Mouse (Mus musculus) frontal cortex, adult 2 months (tissue): Measurements from ENCODE around the gene Numbl. TPM values are rescaled to one million over a fixed set of nuclear protein-coding genes. Genes with fewer than 3 reads are reported as not detected.

ENCODE experiments used
- DNase-seq, 2 experiments: peaks; one replicate each; pipeline ENCODE4 v3.0.0; 2022; ENCODE audit warnings: low spot score in 1 of 2; ENCODE audit errors: extremely low spot score in 1 of 2
- polyA plus RNA-seq: library from polyadenylated mRNA; depleted of rRNA; stranded (reverse); fragments of >200 nt; gene quantifications from 2 replicates; pipeline ENCODE4 v1.2.3, GENCODE M21; 2012

Numbl gene
- polyA plus RNA-seq, 1 experiment = 95.1 TPM

GRCm38 (mm10) chr7:27290555-27290954, 32.3 kb downstream of the Numbl start:
- DNase-seq = no peak

GRCm38 (mm10) chr7:27291795-27292466, 33.7 kb downstream of the Numbl start:
- DNase-seq = peak in 1 of 2 experiments; percentile 60

GRCm38 (mm10) chr7:27295956-27296355, 37.7 kb downstream of the Numbl start:
- DNase-seq = no peak

- DNase-seq = no peak
Observed at GRCm38 (mm10) chr7:27296518-27296917, 38.3 kb downstream of the Numbl start.

- no peak for DNase-seq
Observed at GRCm38 (mm10) chr7:27298033-27298610, 39.9 kb downstream of the Numbl start.

GRCm38 (mm10) chr7:27298816-27299215, 40.6 kb downstream of the Numbl start:
- DNase-seq = no peak

- no peak for DNase-seq
Observed at GRCm38 (mm10) chr7:27300351-27300750, 42.1 kb downstream of the Numbl start.

- DNase-seq = no peak
Observed at GRCm38 (mm10) chr7:27300801-27301200, 42.6 kb downstream of the Numbl start.

GRCm38 (mm10) chr7:27302172-27302571, 43.9 kb downstream of the Numbl start:
- DNase-seq = peak in 1 of 2 experiments; percentile 82

- DNase-seq = no peak
Observed at GRCm38 (mm10) chr7:27305091-27305730, 47.0 kb downstream of the Numbl start.

GRCm38 (mm10) chr7:27306161-27307160, 48.2 kb downstream of the Numbl start:
- DNase-seq = no peak

- no peak for DNase-seq
Observed at GRCm38 (mm10) chr7:27307551-27307950, 49.3 kb downstream of the Numbl start.

GRCm38 (mm10) chr7:27308821-27309549, 50.8 kb downstream of the Numbl start:
- no peak for DNase-seq

- no peak for DNase-seq
Observed at GRCm38 (mm10) chr7:27309832-27310231, 51.6 kb downstream of the Numbl start.

- DNase-seq = no peak
Observed at GRCm38 (mm10) chr7:27310306-27310705, 52.1 kb downstream of the Numbl start.

- no peak for DNase-seq
Observed at GRCm38 (mm10) chr7:27310996-27311535, 52.8 kb downstream of the Numbl start.

- DNase-seq = no peak
Observed at GRCm38 (mm10) chr7:27311651-27312284, 53.5 kb downstream of the Numbl start.

GRCm38 (mm10) chr7:27314393-27314792, 56.2 kb downstream of the Numbl start:
- no peak for DNase-seq

GRCm38 (mm10) chr7:27315958-27316357, 57.7 kb downstream of the Numbl start:
- DNase-seq = no peak
